Mouse (Mus musculus): ENCODE results near the gene Ndufa4.

DNA sequence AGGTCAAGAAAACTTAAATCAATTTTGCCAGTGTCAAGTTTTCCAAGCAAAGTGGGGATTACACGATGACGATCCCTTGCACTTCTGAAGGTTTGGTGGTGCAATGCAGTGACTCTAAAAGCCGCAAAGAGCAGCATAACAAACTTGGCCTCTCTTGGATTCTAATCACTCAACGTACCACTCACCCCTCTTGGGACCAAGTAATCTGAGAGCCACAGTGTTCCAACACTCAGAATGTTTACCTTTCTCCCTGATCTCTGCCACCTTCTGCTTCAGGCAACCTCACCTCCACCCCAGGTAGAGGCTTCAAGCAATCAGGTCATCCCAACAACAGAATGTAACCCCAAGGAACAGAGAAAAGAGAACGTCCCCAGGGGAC is 418 bp downstream of the Ndufa4 start:
- TF ChIP-seq CTCF (IDR thresholded peaks at IDR 0.05; ENCODE audit: extremely low read depth, insufficient read depth, low read length), result no peak
- TF ChIP-seq POLR2A (IDR thresholded peaks at IDR 0.05; ENCODE audit: extremely low read depth, insufficient read depth, low read length), result no peak

Data from cortical plate, adult 2 months (tissue).